Mouse (Mus musculus): ENCODE measurements around the gene Pdcd4. TPM values are rescaled to one million over a fixed set of nuclear protein-coding genes. Genes with fewer than 3 reads are reported as not detected.

Gene Pdcd4
- polyA plus RNA-seq, 1 experiment from 2014 or later, result 64.9 TPM

GRCm38 (mm10) chr19:53893711-53894171, 1.7 kb downstream of the Pdcd4 start:
- no peaks in the 10 kb centered on the region for H3K9me3 ChIP-seq
- H3K4me3 ChIP-seq, result no peak overlapping the region
- 77% methylated on average over 3 of the region's 3 CpGs for WGBS
- H3K4me2 ChIP-seq, result no peak overlapping the region
- no peak overlapping the region for H3K27ac ChIP-seq
- no peak for ATAC-seq (replicated peaks)
- H3K36me3 ChIP-seq (replicated peaks), result no peaks in the 10 kb centered on the region
- no peak overlapping the region for H3K9ac ChIP-seq
- H3K27me3 ChIP-seq (replicated peaks), result no peaks in the 10 kb centered on the region
- 0 out of 2 replicates have a peak, but pooled peaks cover 2% of the 10 kb centered on the region for H3K4me1 ChIP-seq

GRCm38 (mm10) chr19:53894538-53895121, 2.6 kb downstream of the Pdcd4 start:
- Histone ChIP-seq H3K9me3 (no peaks in the 10 kb centered on the region), H3K27me3 (replicated peaks) (no peaks in the 10 kb centered on the region), H3K4me3 (no peak overlapping the region), H3K36me3 (replicated peaks) (no peaks in the 10 kb centered on the region), H3K4me2 (no peak overlapping the region), H3K4me1 (no peaks in the 10 kb centered on the region), H3K27ac (no peak overlapping the region), H3K9ac (no peak overlapping the region)
- no peak for ATAC-seq (replicated peaks)
- WGBS, result 81% methylated on average over 12 of the region's 12 CpGs

- 79% methylated on average over 5 of the region's 5 CpGs for WGBS
- no peak overlapping the region for H3K9ac ChIP-seq
- H3K4me3 ChIP-seq, result no peak overlapping the region
These were observed 6.0 kb downstream of the Pdcd4 start for GRCm38 (mm10) chr19:53898046-53898445.

GRCm38 (mm10) chr19:53898498-53898897, 6.5 kb downstream of the Pdcd4 start:
- Histone ChIP-seq H3K4me3 (no peak overlapping the region), H3K36me3 (replicated peaks) (no peaks in the 10 kb centered on the region), H3K27me3 (replicated peaks) (no peaks in the 10 kb centered on the region), H3K4me1 (peaks cover 6% of the 10 kb centered on the region), H3K27ac (no peak overlapping the region), H3K9ac (no peak overlapping the region), H3K9me3 (no peaks in the 10 kb centered on the region), H3K4me2 (no peak overlapping the region)
- no peak for ATAC-seq (replicated peaks)
- 79% methylated on average over 4 of the region's 4 CpGs for WGBS

More at GRCm38 (mm10) chr19:53898046-53898445, 6.0 kb downstream of the Pdcd4 start:
- Histone ChIP-seq H3K4me2 (no peak overlapping the region), H3K9me3 (no peaks in the 10 kb centered on the region), H3K4me1 (peaks cover 6% of the 10 kb centered on the region), H3K36me3 (replicated peaks) (no peaks in the 10 kb centered on the region), H3K27me3 (replicated peaks) (no peaks in the 10 kb centered on the region), H3K27ac (no peak overlapping the region)
- ATAC-seq (replicated peaks), result no peak

DNA sequence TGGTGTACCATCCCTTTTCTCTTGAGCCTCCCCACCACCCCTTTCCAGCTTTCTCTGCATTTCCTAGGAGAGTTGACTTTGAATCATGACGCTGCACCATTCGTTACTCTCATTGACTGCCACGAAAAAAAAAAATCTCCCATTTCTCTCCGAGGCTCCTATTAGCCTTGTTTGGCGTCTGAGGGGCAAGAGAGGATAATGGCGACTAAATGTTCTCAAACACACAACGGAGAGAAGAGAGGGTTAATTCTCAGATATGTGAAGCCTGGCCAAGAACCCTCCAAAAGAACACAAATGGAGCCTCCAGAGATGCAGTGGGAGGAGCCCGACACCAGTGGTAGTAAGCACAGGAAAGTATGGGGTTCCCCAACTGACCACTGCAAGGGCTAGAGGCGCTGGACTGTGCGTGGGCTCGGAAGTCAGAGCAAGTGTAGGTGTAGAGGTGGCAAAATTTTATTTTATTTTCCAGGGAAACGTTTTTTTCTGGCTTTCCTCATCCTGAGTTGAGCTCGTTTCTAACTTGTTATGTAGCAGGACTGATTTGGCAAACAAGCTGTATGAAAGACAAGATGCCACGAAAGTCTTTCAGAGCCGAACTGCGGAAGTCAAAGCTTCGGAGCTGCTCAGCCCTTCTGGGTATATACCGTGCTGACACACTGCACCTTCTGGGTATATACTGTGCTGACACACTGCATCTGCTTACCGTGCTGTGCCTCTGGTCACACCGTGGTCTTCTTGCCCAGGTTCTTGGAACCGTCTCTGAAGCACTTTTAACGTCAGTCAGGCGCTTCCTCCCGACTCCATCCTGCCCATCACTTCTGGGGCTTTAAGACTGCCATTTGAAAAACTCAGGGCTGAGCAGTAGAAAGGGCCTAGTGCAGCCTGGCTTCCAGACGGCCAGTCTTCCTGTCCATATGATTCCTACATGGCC, 7.2 kb downstream of the Pdcd4 start:
- Histone ChIP-seq H3K4me1 (peaks cover 6% of the 10 kb centered on the region), H3K36me3 (replicated peaks) (no peaks in the 10 kb centered on the region), H3K9ac (no peak overlapping the region), H3K4me2 (no peak overlapping the region), H3K27ac (no peak overlapping the region), H3K9me3 (no peaks in the 10 kb centered on the region), H3K4me3 (no peak overlapping the region), H3K27me3 (replicated peaks) (no peaks in the 10 kb centered on the region)
- ATAC-seq (replicated peaks), result no peak
- WGBS, result 85% methylated on average over 25 of the region's 25 CpGs

DNA sequence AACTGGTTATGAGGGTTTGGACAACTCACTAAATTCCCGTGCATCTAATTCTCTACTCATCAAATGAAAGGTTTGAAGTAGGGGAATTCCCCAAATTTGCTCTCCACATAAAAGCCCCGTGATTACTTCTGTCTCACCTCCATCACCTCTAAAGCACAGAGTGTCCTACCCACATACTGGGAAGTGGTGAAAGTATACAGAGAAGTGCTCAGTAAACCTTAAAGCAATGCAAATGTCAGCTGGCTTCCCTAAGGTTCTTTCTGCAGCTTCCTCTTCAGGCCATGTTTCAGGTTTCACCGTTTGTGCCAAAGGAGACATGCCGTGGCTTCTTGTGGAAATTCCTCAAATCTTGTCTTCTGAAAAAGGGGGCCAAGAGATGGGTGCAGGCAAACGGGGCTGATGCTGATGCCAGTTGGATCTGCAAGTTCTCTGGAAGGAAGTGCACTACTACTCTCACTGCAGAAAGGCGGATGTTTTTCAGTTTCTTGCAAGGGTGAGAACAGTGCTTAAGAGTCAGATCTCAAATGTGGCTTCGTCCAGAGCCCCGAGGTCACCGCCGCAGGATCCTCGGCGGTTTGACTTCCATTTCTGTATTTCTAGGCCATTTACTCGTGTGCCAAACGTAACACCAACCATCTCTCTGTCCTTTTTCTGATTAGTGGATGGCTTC, 8.0 kb downstream of the Pdcd4 start:
- Histone ChIP-seq H3K4me3 (no peak overlapping the region), H3K27ac (no peak overlapping the region), H3K4me2 (no peak overlapping the region), H3K36me3 (replicated peaks) (no peaks in the 10 kb centered on the region), H3K9me3 (no peaks in the 10 kb centered on the region), H3K4me1 (peaks cover 13% of the 10 kb centered on the region), H3K9ac (no peak overlapping the region), H3K27me3 (replicated peaks) (no peaks in the 10 kb centered on the region)
- no peak for ATAC-seq (replicated peaks)
- 90% methylated on average over 14 of the region's 14 CpGs for WGBS

DNA sequence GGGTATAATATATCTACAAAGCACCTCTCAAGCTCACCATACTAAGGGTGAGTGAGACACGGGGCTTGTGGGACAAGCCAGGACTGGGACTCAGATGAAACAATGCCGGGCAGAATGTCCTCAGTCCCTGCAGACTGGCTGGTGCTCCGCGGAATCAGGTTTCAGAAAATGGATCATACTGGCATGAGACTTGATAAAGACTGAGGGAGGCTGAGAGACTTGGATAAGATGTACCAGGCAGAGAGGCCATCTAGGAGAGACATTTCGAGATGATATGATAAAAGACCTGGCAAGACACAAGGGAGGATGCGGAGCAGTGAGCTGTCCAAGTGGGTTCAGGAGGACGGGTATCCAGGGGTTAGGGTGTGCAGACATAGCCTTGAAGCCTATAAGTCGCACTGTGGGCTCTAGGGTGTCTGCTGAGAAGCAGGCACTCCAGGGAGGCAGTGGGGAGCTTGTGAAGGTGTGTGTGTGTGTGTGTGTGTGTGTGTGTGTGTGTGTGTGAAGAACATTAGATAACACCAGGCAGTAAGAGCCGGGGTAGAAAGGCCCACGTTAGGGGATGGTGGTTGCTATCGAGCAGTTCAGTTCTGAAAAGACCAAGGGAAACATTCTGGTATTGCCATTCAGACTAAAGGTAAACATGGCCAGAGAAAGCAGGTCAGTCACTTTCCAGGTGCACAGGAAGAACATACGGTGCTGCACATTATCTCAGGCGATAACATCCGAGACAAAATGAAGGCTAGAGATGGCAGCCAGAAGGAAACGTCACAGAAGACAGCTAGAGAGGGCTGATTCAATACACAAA, 10.1 kb downstream of the Pdcd4 start:
- WGBS, result 58% methylated on average over 15 of the region's 15 CpGs
- no peaks in the 10 kb centered on the region for H3K9me3 ChIP-seq
- peak overlapping the region; percentile 78 for H3K4me2 ChIP-seq
- H3K36me3 ChIP-seq (replicated peaks), result no peaks in the 10 kb centered on the region
- no peak for ATAC-seq (replicated peaks)
- H3K4me1 ChIP-seq, result peaks cover 22% of the 10 kb centered on the region
- peak overlapping the region; percentile 97 for H3K4me3 ChIP-seq
- no peaks in the 10 kb centered on the region for H3K27me3 ChIP-seq (replicated peaks)
- peak overlapping the region; percentile 78 for H3K27ac ChIP-seq
- H3K9ac ChIP-seq, result peak overlapping the region; percentile 63; the same call in 1 of the 2 replicates

GRCm38 (mm10) chr19:53902739-53903487, 10.9 kb downstream of the Pdcd4 start:
- Histone ChIP-seq H3K4me3 (peak overlapping the region; percentile 97), H3K9ac (peak overlapping the region; percentile 92), H3K4me1 (peaks cover 22% of the 10 kb centered on the region), H3K27ac (peak overlapping the region; percentile 91), H3K4me2 (peak overlapping the region; percentile 78), H3K9me3 (no peaks in the 10 kb centered on the region), H3K36me3 (replicated peaks) (no peaks in the 10 kb centered on the region), H3K27me3 (replicated peaks) (no peaks in the 10 kb centered on the region)
- under 1% methylated on average over 60 of the region's 61 CpGs for WGBS
- peak; percentile 99 for ATAC-seq (replicated peaks)

- under 1% methylated on average over 57 of the region's 83 CpGs for WGBS
These were observed 11.7 kb downstream of the Pdcd4 start for GRCm38 (mm10) chr19:53903507-53904321.

GRCm38 (mm10) chr19:53904833-53905480, 12.9 kb downstream of the Pdcd4 start:
- Histone ChIP-seq H3K4me2 (peak overlapping the region; percentile 73), H3K9ac (no peak overlapping the region; the same call in 1 of the 2 replicates), H3K4me1 (peaks cover 22% of the 10 kb centered on the region), H3K27ac (no peak overlapping the region), H3K4me3 (peak overlapping the region; percentile 97), H3K27me3 (replicated peaks) (no peaks in the 10 kb centered on the region), H3K36me3 (replicated peaks) (peaks cover 8% of the 10 kb centered on the region), H3K9me3 (no peaks in the 10 kb centered on the region)
- ATAC-seq (replicated peaks), result no peak
- 60% methylated on average over 7 of the region's 7 CpGs for WGBS

More at GRCm38 (mm10) chr19:53903507-53904321, 11.7 kb downstream of the Pdcd4 start:
- Histone ChIP-seq H3K9ac (peak overlapping the region; percentile 92), H3K9me3 (no peaks in the 10 kb centered on the region), H3K27ac (peak overlapping the region; percentile 91), H3K4me1 (peaks cover 22% of the 10 kb centered on the region), H3K27me3 (replicated peaks) (no peaks in the 10 kb centered on the region), H3K4me2 (peak overlapping the region; percentile 73), H3K4me3 (peak overlapping the region; percentile 97), H3K36me3 (replicated peaks) (no peaks in the 10 kb centered on the region)
- ATAC-seq (replicated peaks), result peak; percentile 80
